Mouse (Mus musculus) lung, adult 2 months (tissue): Measurements from ENCODE around the gene Pxn.

Source experiments
- CTCF ChIP-seq: fragments of 200-500 bp; IDR thresholded peaks from 2 replicates; pipeline ENCODE4 v1.5.1; 2011; ENCODE audit warnings: mild to moderate bottlenecking, low read length, control low read depth; ENCODE audit not compliant: insufficient read depth
- POLR2A ChIP-seq: fragments of 200-500 bp; IDR thresholded peaks from 2 replicates; pipeline ENCODE4 v1.6.1; 2011; ENCODE audit warnings: low read depth, mild to moderate bottlenecking, control low read depth, low read length, borderline replicate concordance; ENCODE audit errors: extremely low read depth

DNA sequence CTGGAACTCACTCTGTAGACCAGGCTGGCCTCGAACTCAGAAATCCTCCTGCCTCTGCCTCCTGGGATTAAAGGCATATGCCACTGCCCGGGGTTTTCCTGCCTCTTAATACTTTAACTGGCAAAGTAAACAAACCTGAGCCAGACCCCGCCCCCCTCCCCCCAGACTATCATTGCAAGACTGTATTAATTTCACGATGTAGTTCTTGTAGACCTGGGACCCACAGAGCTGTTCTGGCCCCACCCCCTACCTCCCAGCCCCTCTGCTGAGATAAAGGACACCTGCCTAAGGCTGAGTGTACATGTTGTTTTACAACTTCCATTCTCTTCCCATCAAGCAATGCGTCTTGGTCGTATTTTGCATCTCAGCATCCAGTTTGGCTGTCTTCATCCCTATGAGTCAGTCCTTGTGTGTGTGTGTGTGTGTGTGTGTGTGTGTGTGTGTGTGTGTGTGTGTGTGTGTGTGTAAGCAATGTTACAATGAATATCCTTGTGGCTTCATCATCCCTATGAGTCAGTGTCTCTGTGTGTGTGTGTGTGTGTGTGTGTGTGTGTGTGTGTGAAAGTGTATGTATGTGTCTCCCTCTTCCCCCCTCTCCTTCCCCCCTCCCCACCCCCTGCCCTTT, 13.7 kb upstream of the Pxn start:
- TF ChIP-seq POLR2A (no peak), CTCF (no peak)
